Mouse (Mus musculus): ENCODE measurements around the gene Tmem132a.

DNA sequence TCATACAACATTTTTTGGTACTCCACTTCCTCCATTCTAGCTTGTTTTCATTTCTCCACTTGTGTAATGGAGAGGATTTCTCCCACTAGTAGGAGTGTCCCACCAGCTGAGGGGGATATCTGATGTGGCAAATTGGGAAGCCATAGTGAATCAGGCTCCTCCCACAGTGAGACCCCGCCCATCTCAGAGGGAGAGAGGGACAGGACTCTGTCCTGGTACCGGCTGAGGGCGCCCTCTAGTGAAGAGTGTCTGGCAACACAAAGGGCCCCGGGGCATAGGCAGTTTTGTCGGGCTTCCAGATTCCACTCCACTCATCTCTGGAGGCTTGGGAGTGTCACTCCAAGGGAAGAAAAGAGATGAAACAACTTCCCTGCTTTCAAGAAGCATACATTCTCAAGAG, 38.3 kb downstream of the Tmem132a start:
- TF ChIP-seq GATA2 (IDR thresholded peaks at IDR 0.05; ENCODE audit: borderline replicate concordance, low read depth, low read length) (no peak), GATA1 (IDR thresholded peaks at IDR 0.05; ENCODE audit: borderline replicate concordance, low read length) (no peak), TAL1 (conservative IDR thresholded peaks at IDR 0.05; ENCODE audit: low read depth, low read length) (no peak), CTCF (IDR thresholded peaks at IDR 0.05; ENCODE audit: low read depth, low read length) (0 out of 2 replicates have a peak, but pooled peaks have one; percentile 16)

Data from G1E (cell line).